Mouse (Mus musculus): ENCODE measurements around the gene Col12a1.

DNA sequence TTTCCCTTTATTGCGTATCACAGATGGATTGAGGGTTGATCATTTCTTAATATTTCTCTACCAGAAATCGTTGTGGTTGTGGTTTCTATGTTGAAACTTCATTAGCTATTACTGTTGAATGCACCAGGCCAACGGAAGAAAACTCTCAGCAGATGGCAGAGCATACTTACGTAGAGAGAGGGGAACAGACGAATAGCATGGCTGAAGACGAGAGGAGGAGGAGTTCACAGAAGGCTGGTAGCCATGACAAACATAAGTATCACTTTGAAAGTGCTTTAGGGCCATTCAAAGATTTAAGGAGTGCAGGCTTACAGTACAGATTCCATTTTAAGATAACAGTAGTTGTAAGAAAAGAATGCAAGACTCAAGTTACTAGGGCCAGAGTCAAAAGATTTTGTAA lies 43.9 kb upstream of the Col12a1 start:
- TF ChIP-seq TAL1 (IDR thresholded peaks at IDR 0.05; ENCODE audit: low read length), result no peak
- no peak for TF ChIP-seq GATA1 (IDR thresholded peaks at IDR 0.05; ENCODE audit: low read length)
